Mouse (Mus musculus) CH12.LX (cell line): ENCODE data around the gene Car5a.

ENCODE experiments used
- CHD1 ChIP-seq: IDR thresholded peaks from 2 replicates; pipeline ENCODE4 v1.6.1; 2012; ENCODE audit warnings: low read depth, low read length, improper control_type of control experiment, inconsistent platforms
- CTCF ChIP-seq, 2 experiments: IDR thresholded peaks in 1 of 2; conservative IDR thresholded peaks in 1 of 2; 2 replicates each; pipeline ENCODE4 v1.5.1; 2011 to 2012; ENCODE audit warnings: low read depth in 2 of 2, low read length in 2 of 2, improper control_type of control experiment in 1 of 2, inconsistent platforms in 1 of 2, mild to moderate bottlenecking in 1 of 2, moderate library complexity in 1 of 2
- ELF1 ChIP-seq: IDR thresholded peaks from 2 replicates; pipeline ENCODE4 v1.6.1; 2014; ENCODE audit warnings: low read depth, mild to moderate bottlenecking, inconsistent platforms, low read length, improper control_type of control experiment
- EP300 ChIP-seq: IDR thresholded peaks from 2 replicates; pipeline ENCODE4 v1.6.1; 2011; ENCODE audit warnings: low read length, improper control_type of control experiment
- ETS1 ChIP-seq: conservative IDR thresholded peaks from 2 replicates; pipeline ENCODE4 v1.6.1; 2012; ENCODE audit warnings: low read depth, mild to moderate bottlenecking, inconsistent platforms, low read length, improper control_type of control experiment, moderate library complexity
- JUN ChIP-seq: IDR thresholded peaks from 2 replicates; pipeline ENCODE4 v1.6.1; 2011; ENCODE audit warnings: low read depth, mild to moderate bottlenecking, low read length, improper control_type of control experiment, moderate library complexity; ENCODE audit not compliant: insufficient read depth
- MAX ChIP-seq: IDR thresholded peaks from 2 replicates; pipeline ENCODE4 v1.6.1; 2011; ENCODE audit warnings: low read length, improper control_type of control experiment
- POLR2A ChIP-seq: IDR thresholded peaks from 2 replicates; pipeline ENCODE4 v1.6.1; 2011; ENCODE audit warnings: low read depth, mild to moderate bottlenecking, improper control_type of control experiment, low read length
- POLR2AphosphoS2 ChIP-seq: IDR thresholded peaks from 2 replicates; pipeline ENCODE4 v1.6.1; 2011; ENCODE audit warnings: low read depth, low read length, improper control_type of control experiment
- SIN3A ChIP-seq: IDR thresholded peaks from 2 replicates; pipeline ENCODE4 v1.6.1; 2012; ENCODE audit warnings: low read length, improper control_type of control experiment, inconsistent platforms
- SMC3 ChIP-seq: IDR thresholded peaks from 2 replicates; pipeline ENCODE4 v1.6.1; 2011; ENCODE audit warnings: low read depth, low read length, improper control_type of control experiment
- USF1 ChIP-seq: IDR thresholded peaks from 2 replicates; pipeline ENCODE4 v1.6.1; 2014; ENCODE audit warnings: low read depth, mild to moderate bottlenecking, inconsistent platforms, low read length, improper control_type of control experiment
- ZKSCAN1 ChIP-seq: IDR thresholded peaks from 2 replicates; pipeline ENCODE4 v1.6.1; 2012; ENCODE audit warnings: low read depth, inconsistent platforms, low read length, improper control_type of control experiment, borderline replicate concordance
- ZNF384 ChIP-seq: IDR thresholded peaks from 2 replicates; pipeline ENCODE4 v1.6.1; 2012; ENCODE audit warnings: low read depth, low read length, improper control_type of control experiment, inconsistent platforms

- TF ChIP-seq ZKSCAN1 (no peak), POLR2A (no peak), CHD1 (no peak), USF1 (no peak), SIN3A (no peak), SMC3 (no peak), CTCF (conservative IDR thresholded peaks at IDR 0.05 in 1 of 2, IDR thresholded peaks at IDR 0.05 in 1 of 2; ENCODE audit: low read depth in 2 of 2, low read length in 2 of 2) (no peak), JUN (no peak), EP300 (no peak), POLR2AphosphoS2 (no peak), MAX (no peak), ELF1 (no peak), ETS1 (no peak), ZNF384 (no peak)
Observed at GRCm38 (mm10) chr8:121871833-121872440, 72.8 kb downstream of the Car5a start.
